Mouse (Mus musculus) limb, embryonic 13.5 days (tissue): Measurements from ENCODE around the gene Hibadh. TPM values are rescaled to one million over a fixed set of nuclear protein-coding genes. Genes with fewer than 3 reads are reported as not detected.

ENCODE experiments used
- ATAC-seq: fragments of 200-750 bp; cut with Nextera tagmentation; 2 replicates; pipeline ENCODE4 v1.8.0; 2017; ENCODE audit warnings: low read depth, moderate number of reproducible peaks, moderate TSS enrichment; ENCODE audit not compliant: low FRiP score
- H3K27ac ChIP-seq: fragments of 300-500 bp; sonication (generic); 2 replicates; pipeline ENCODE4 v1.5.1; 2015; ENCODE audit warnings: inconsistent platforms, mild to moderate bottlenecking, moderate library complexity
- H3K27me3 ChIP-seq: fragments of 300-500 bp; sonication (generic); 2 replicates; pipeline ENCODE4 v1.6.1; 2015; ENCODE audit warnings: mild to moderate bottlenecking, inconsistent platforms
- H3K36me3 ChIP-seq: fragments of 300-500 bp; sonication (generic); 2 replicates; pipeline ENCODE4 v1.6.1; 2015; ENCODE audit warnings: inconsistent platforms, mild to moderate bottlenecking, moderate library complexity
- H3K4me1 ChIP-seq: fragments of 300-500 bp; sonication (generic); 2 replicates; pipeline ENCODE4 v1.6.1; 2015; ENCODE audit warnings: inconsistent platforms
- H3K4me2 ChIP-seq: fragments of 300-500 bp; sonication (generic); replicated peaks from 2 replicates; pipeline ENCODE4 v1.6.1; 2015; ENCODE audit warnings: inconsistent platforms, mild to moderate bottlenecking, moderate library complexity
- H3K4me3 ChIP-seq: fragments of 300-500 bp; sonication (generic); 2 replicates; pipeline ENCODE4 v1.5.1; 2015; ENCODE audit warnings: moderate library complexity, mild to moderate bottlenecking, inconsistent platforms
- H3K9ac ChIP-seq: fragments of 300-500 bp; sonication (generic); 2 replicates; pipeline ENCODE4 v1.6.1; 2015; ENCODE audit warnings: mild to moderate bottlenecking, inconsistent platforms
- H3K9me3 ChIP-seq: fragments of 300-500 bp; sonication (generic); 2 replicates; pipeline ENCODE4 v1.6.1; 2016; ENCODE audit warnings: inconsistent platforms
- WGBS: fragments of 180-500 bp; shearing (Covaris S2); methylation state at CpG from one replicate; pipeline ENCODE4 v1.1.7; 2015; 5-methylcytosine and 5-hydroxymethylcytosine counted together
- polyA plus RNA-seq: library from polyadenylated mRNA; unstranded; fragments of >200 nt; fragmentation: Nextera tagmentation; extraction: Ambion mirVana; gene quantifications from 2 replicates; pipeline ENCODE4 v1.2.1, GENCODE M21; 2015

Hibadh gene
- polyA plus RNA-seq, 1 experiment from 2014 or later = 91.7 TPM

- ATAC-seq = no peak; the same call in 1 of the 2 replicates
- Histone ChIP-seq H3K27ac (no peak overlapping the region), H3K36me3 (peaks cover 24% of the 10 kb centered on the region), H3K9ac (no peak overlapping the region), H3K4me2 (no peak overlapping the region), H3K27me3 (peaks cover 7% of the 10 kb centered on the region), H3K9me3 (no peaks in the 10 kb centered on the region), H3K4me1 (peaks cover 30% of the 10 kb centered on the region), H3K4me3 (no peak overlapping the region)
- 48% methylated on average over 4 of the region's 4 CpGs for WGBS
Measured at GRCm38 (mm10) chr6:52544376-52544775, 95.8 kb downstream of the Hibadh start.

- no peak for ATAC-seq
- H3K27me3 ChIP-seq = peaks cover 7% of the 10 kb centered on the region; the same call in 1 of the 2 replicates
- WGBS = 38% methylated on average over 5 of the region's 5 CpGs
Measured at GRCm38 (mm10) chr6:52542464-52542863, 97.7 kb downstream of the Hibadh start.

GRCm38 (mm10) chr6:52539911-52540310, 100.3 kb downstream of the Hibadh start:
- H3K9me3 ChIP-seq = peaks cover 16% of the 10 kb centered on the region; the same call in 1 of the 2 replicates
- peaks cover 15% of the 10 kb centered on the region for H3K36me3 ChIP-seq
- H3K27me3 ChIP-seq = 0 out of 2 replicates have a peak, but pooled peaks cover under 1% of the 10 kb centered on the region
- WGBS = 5% methylated on average over 2 of the region's 2 CpGs
- no peak for ATAC-seq
- H3K4me2 ChIP-seq = no peak overlapping the region
- no peak overlapping the region for H3K9ac ChIP-seq
- no peak overlapping the region for H3K4me3 ChIP-seq
- no peak overlapping the region for H3K27ac ChIP-seq
- peaks cover 30% of the 10 kb centered on the region for H3K4me1 ChIP-seq

More at GRCm38 (mm10) chr6:52542464-52542863, 97.7 kb downstream of the Hibadh start:
- Histone ChIP-seq H3K9me3 (peaks cover 5% of the 10 kb centered on the region; the same call in 1 of the 2 replicates), H3K36me3 (peaks cover 24% of the 10 kb centered on the region), H3K9ac (no peak overlapping the region), H3K4me1 (peaks cover 30% of the 10 kb centered on the region), H3K27ac (no peak overlapping the region), H3K4me3 (no peak overlapping the region), H3K4me2 (no peak overlapping the region)

GRCm38 (mm10) chr6:52535072-52535704, 105.0 kb downstream of the Hibadh start:
- Histone ChIP-seq H3K4me3 (no peak overlapping the region), H3K9me3 (peaks cover 16% of the 10 kb centered on the region; the same call in 1 of the 2 replicates), H3K4me2 (no peak overlapping the region), H3K27ac (no peak overlapping the region), H3K36me3 (peaks cover 18% of the 10 kb centered on the region), H3K27me3 (0 out of 2 replicates have a peak, but pooled peaks cover 9% of the 10 kb centered on the region), H3K9ac (no peak overlapping the region), H3K4me1 (peaks cover 6% of the 10 kb centered on the region; the same call in 1 of the 2 replicates)
- 70% methylated on average over 11 of the region's 11 CpGs for WGBS
- no peak for ATAC-seq

- H3K9ac ChIP-seq = no peak overlapping the region
- H3K4me3 ChIP-seq = no peak overlapping the region
- no peak overlapping the region for H3K4me2 ChIP-seq
- peaks cover 7% of the 10 kb centered on the region; the same call in 1 of the 2 replicates for H3K9me3 ChIP-seq
- H3K36me3 ChIP-seq = peaks cover 11% of the 10 kb centered on the region
- ATAC-seq = no peak
- no peak overlapping the region for H3K27ac ChIP-seq
- H3K27me3 ChIP-seq = 0 out of 2 replicates have a peak, but pooled peaks cover 9% of the 10 kb centered on the region
- 53% methylated on average over 8 of the region's 8 CpGs for WGBS
- 0 out of 2 replicates have a peak, but pooled peaks cover 3% of the 10 kb centered on the region for H3K4me1 ChIP-seq
Measured at GRCm38 (mm10) chr6:52532144-52532492, 108.1 kb downstream of the Hibadh start.

GRCm38 (mm10) chr6:52531366-52532143, 108.6 kb downstream of the Hibadh start:
- 67% methylated on average over 19 of the region's 19 CpGs for WGBS
- H3K36me3 ChIP-seq = peaks cover 7% of the 10 kb centered on the region
- no peak overlapping the region for H3K9ac ChIP-seq
- no peak overlapping the region for H3K4me2 ChIP-seq
- no peak overlapping the region for H3K27ac ChIP-seq
- no peak overlapping the region for H3K4me3 ChIP-seq
- H3K27me3 ChIP-seq = 0 out of 2 replicates have a peak, but pooled peaks cover 9% of the 10 kb centered on the region
- H3K9me3 ChIP-seq = peaks cover 1% of the 10 kb centered on the region; the same call in 1 of the 2 replicates
- 0 out of 2 replicates have a peak, but pooled peaks cover 3% of the 10 kb centered on the region for H3K4me1 ChIP-seq
- ATAC-seq = no peak

GRCm38 (mm10) chr6:52530861-52531260, 109.3 kb downstream of the Hibadh start:
- no peak overlapping the region for H3K4me3 ChIP-seq
- H3K9me3 ChIP-seq = no peaks in the 10 kb centered on the region
- H3K27ac ChIP-seq = no peak overlapping the region
- 0 out of 2 replicates have a peak, but pooled peaks cover 9% of the 10 kb centered on the region for H3K27me3 ChIP-seq
- peaks cover 5% of the 10 kb centered on the region; the same call in 1 of the 2 replicates for H3K36me3 ChIP-seq
- 79% methylated on average over 10 of the region's 10 CpGs for WGBS
- H3K4me1 ChIP-seq = 0 out of 2 replicates have a peak, but pooled peaks cover 3% of the 10 kb centered on the region
- no peak overlapping the region for H3K4me2 ChIP-seq
- ATAC-seq = no peak
- no peak overlapping the region for H3K9ac ChIP-seq

GRCm38 (mm10) chr6:52524226-52524625, 116.0 kb downstream of the Hibadh start:
- H3K9me3 ChIP-seq = no peaks in the 10 kb centered on the region
- ATAC-seq = no peak
- WGBS = 51% methylated on average over 2 of the region's 2 CpGs

GRCm38 (mm10) chr6:52518704-52519103, 121.5 kb downstream of the Hibadh start:
- ATAC-seq = no peak
- no peak overlapping the region for H3K27ac ChIP-seq
- H3K4me3 ChIP-seq = no peak overlapping the region
- H3K36me3 ChIP-seq = no peaks in the 10 kb centered on the region
- no peaks in the 10 kb centered on the region for H3K9me3 ChIP-seq
- H3K27me3 ChIP-seq = peaks cover 31% of the 10 kb centered on the region
- no peak overlapping the region for H3K9ac ChIP-seq
- H3K4me2 ChIP-seq = no peak overlapping the region
- WGBS = 43% methylated on average over 10 of the region's 10 CpGs
- peaks cover 11% of the 10 kb centered on the region; the same call in 1 of the 2 replicates for H3K4me1 ChIP-seq

More at GRCm38 (mm10) chr6:52524226-52524625, 116.0 kb downstream of the Hibadh start:
- Histone ChIP-seq H3K4me1 (no peaks in the 10 kb centered on the region), H3K27me3 (peaks cover 27% of the 10 kb centered on the region), H3K27ac (no peak overlapping the region), H3K9ac (no peak overlapping the region), H3K4me3 (no peak overlapping the region), H3K36me3 (no peaks in the 10 kb centered on the region), H3K4me2 (no peak overlapping the region)

GRCm38 (mm10) chr6:52517272-52517671, 122.9 kb downstream of the Hibadh start:
- no peak for ATAC-seq

GRCm38 (mm10) chr6:52513876-52514405, 126.2 kb downstream of the Hibadh start:
- H3K4me3 ChIP-seq = no peak overlapping the region
- WGBS = 9% methylated on average over 4 of the region's 4 CpGs
- H3K9me3 ChIP-seq = no peaks in the 10 kb centered on the region
- no peak overlapping the region for H3K27ac ChIP-seq
- H3K9ac ChIP-seq = no peak overlapping the region
- no peak overlapping the region for H3K4me2 ChIP-seq
- ATAC-seq = no peak
- H3K36me3 ChIP-seq = no peaks in the 10 kb centered on the region
- H3K27me3 ChIP-seq = peaks cover 26% of the 10 kb centered on the region
- H3K4me1 ChIP-seq = peaks cover 18% of the 10 kb centered on the region

More at GRCm38 (mm10) chr6:52517272-52517671, 122.9 kb downstream of the Hibadh start:
- peaks cover 27% of the 10 kb centered on the region for H3K27me3 ChIP-seq
- no peak overlapping the region for H3K9ac ChIP-seq
- no peak overlapping the region for H3K4me2 ChIP-seq
- H3K9me3 ChIP-seq = no peaks in the 10 kb centered on the region
- WGBS = 46% methylated on average over 5 of the region's 5 CpGs
- no peaks in the 10 kb centered on the region for H3K36me3 ChIP-seq
- H3K4me1 ChIP-seq = peaks cover 18% of the 10 kb centered on the region
- H3K4me3 ChIP-seq = no peak overlapping the region
- H3K27ac ChIP-seq = no peak overlapping the region

- H3K36me3 ChIP-seq = no peaks in the 10 kb centered on the region
- no peak overlapping the region for H3K9ac ChIP-seq
- ATAC-seq = no peak
- H3K4me1 ChIP-seq = peaks cover 8% of the 10 kb centered on the region
- no peak overlapping the region for H3K4me2 ChIP-seq
- no peak overlapping the region for H3K4me3 ChIP-seq
- no peaks in the 10 kb centered on the region for H3K9me3 ChIP-seq
- WGBS = 73% methylated on average over 3 of the region's 3 CpGs
- H3K27ac ChIP-seq = no peak overlapping the region
- peaks cover 40% of the 10 kb centered on the region for H3K27me3 ChIP-seq
Measured at GRCm38 (mm10) chr6:52508789-52509188, 131.4 kb downstream of the Hibadh start.
